Mouse (Mus musculus) ES-Bruce4 (cell line): ENCODE measurements around the gene Oas1d. TPM values are rescaled to one million over a fixed set of nuclear protein-coding genes. Genes with fewer than 3 reads are reported as not detected.
"Not testable (repeated sequence)": the region's sequence is repeated elsewhere in the genome, so short reads cannot be mapped to it uniquely, and the experiment has no call there.

Source experiments
- H3K27ac ChIP-seq: 2 replicates; pipeline ENCODE4 v1.5.1; 2012; ENCODE audit warnings: low read length, inconsistent platforms; ENCODE audit not compliant: insufficient read depth
- H3K27me3 ChIP-seq: 2 replicates; pipeline ENCODE4 v1.6.1; 2012; ENCODE audit warnings: mild to moderate bottlenecking, low read length, inconsistent platforms; ENCODE audit not compliant: control insufficient read depth, poor library complexity, insufficient read depth, severe bottlenecking
- H3K36me3 ChIP-seq: 2 replicates; pipeline ENCODE4 v1.6.1; 2012; ENCODE audit warnings: inconsistent platforms, mild to moderate bottlenecking, low read length, moderate library complexity; ENCODE audit not compliant: control insufficient read depth, poor library complexity, insufficient read depth, severe bottlenecking
- H3K4me1 ChIP-seq: one replicate; pipeline ENCODE4 v1.8.1; 2011; ENCODE audit warnings: low read length; ENCODE audit not compliant: control insufficient read depth, insufficient read depth
- H3K4me3 ChIP-seq: 2 replicates; pipeline ENCODE4 v1.5.1; 2011; ENCODE audit warnings: low read depth, mild to moderate bottlenecking, low read length
- H3K9ac ChIP-seq: 2 replicates; pipeline ENCODE4 v1.6.1; 2012; ENCODE audit warnings: low read depth, mild to moderate bottlenecking, inconsistent platforms; ENCODE audit not compliant: poor library complexity, severe bottlenecking
- H3K9me3 ChIP-seq: replicated peaks from 2 replicates; pipeline ENCODE4 v1.6.1; 2012; ENCODE audit warnings: mild to moderate bottlenecking, low read length, inconsistent platforms; ENCODE audit not compliant: control insufficient read depth, poor library complexity, insufficient read depth, severe bottlenecking
- CTCF ChIP-seq: IDR thresholded peaks from one replicate; pipeline ENCODE4 v1.8.1; 2011; ENCODE audit warnings: low read depth, low read length
- EP300 ChIP-seq: IDR thresholded peaks from 2 replicates; pipeline ENCODE4 v1.6.1; 2011; ENCODE audit warnings: low read depth, low read length; ENCODE audit not compliant: insufficient read depth
- POLR2A ChIP-seq: IDR thresholded peaks from one replicate; pipeline ENCODE4 v1.8.1; 2011; ENCODE audit warnings: low read length; ENCODE audit not compliant: insufficient read depth
- polyA plus RNA-seq: library from polyadenylated mRNA; stranded (reverse); fragments of >200 nt; gene quantifications from 2 replicates; pipeline ENCODE4 v1.2.4, GENCODE M21; 2011; ENCODE audit warnings: low read depth; ENCODE audit not compliant: missing spikeins, insufficient read depth, insufficient read length

Oas1d gene
- polyA plus RNA-seq, result 0.35 and 0.45 TPM in 2 replicates

- not testable (repeated sequence) for H3K27ac ChIP-seq, H3K9me3 ChIP-seq, H3K4me1 ChIP-seq, H3K9ac ChIP-seq, H3K27me3 ChIP-seq, H3K4me3 ChIP-seq, H3K36me3 ChIP-seq
Measured at GRCm38 (mm10) chr5:120914204-120914603, at the start of gene Oas1d. TSS of gene Oas1d (plus strand) at chr5:120914536.

- TF ChIP-seq POLR2A, result no peak
- TF ChIP-seq CTCF, result peak; percentile 36
- H3K27me3 ChIP-seq, result no peaks in the 10 kb centered on the region
- H3K4me1 ChIP-seq, result no peaks in the 10 kb centered on the region
- H3K9me3 ChIP-seq, result peaks cover 4% of the 10 kb centered on the region; the same call in 1 of the 2 replicates
- no peak overlapping the region for H3K4me3 ChIP-seq
- H3K9ac ChIP-seq, result no peak overlapping the region
- H3K36me3 ChIP-seq, result no peaks in the 10 kb centered on the region
- H3K27ac ChIP-seq, result no peak overlapping the region
Measured at GRCm38 (mm10) chr5:120865336-120865860, 48.9 kb upstream of the Oas1d start.

- H3K36me3 ChIP-seq, result no peaks in the 10 kb centered on the region
- no peak overlapping the region for H3K4me3 ChIP-seq
- TF ChIP-seq POLR2A (no peak), EP300 (no peak), CTCF (no peak)
- no peak overlapping the region for H3K27ac ChIP-seq
- no peaks in the 10 kb centered on the region; the same call in 1 of the 2 replicates for H3K27me3 ChIP-seq
- no peak overlapping the region for H3K9ac ChIP-seq
- no peaks in the 10 kb centered on the region for H3K4me1 ChIP-seq
- no peaks in the 10 kb centered on the region for H3K9me3 ChIP-seq
Measured at GRCm38 (mm10) chr5:120869436-120870015, 44.8 kb upstream of the Oas1d start.

- Histone ChIP-seq H3K4me3 (no peak overlapping the region), H3K4me1 (no peaks in the 10 kb centered on the region), H3K9me3 (no peaks in the 10 kb centered on the region), H3K27ac (no peak overlapping the region), H3K9ac (no peak overlapping the region), H3K27me3 (no peaks in the 10 kb centered on the region; the same call in 1 of the 2 replicates), H3K36me3 (no peaks in the 10 kb centered on the region)
- no peak for TF ChIP-seq CTCF
- TF ChIP-seq EP300, result no peak
- TF ChIP-seq POLR2A, result no peak
Measured at GRCm38 (mm10) chr5:120870081-120870480, 44.3 kb upstream of the Oas1d start.

GRCm38 (mm10) chr5:120870782-120871181 lies 43.6 kb upstream of the Oas1d start:
- H3K27ac ChIP-seq, result no peak overlapping the region
- no peak overlapping the region for H3K9ac ChIP-seq
- H3K4me1 ChIP-seq, result no peaks in the 10 kb centered on the region
- no peaks in the 10 kb centered on the region; the same call in 1 of the 2 replicates for H3K27me3 ChIP-seq
- TF ChIP-seq POLR2A, result no peak
- TF ChIP-seq EP300, result no peak
- TF ChIP-seq CTCF, result no peak
- no peaks in the 10 kb centered on the region for H3K36me3 ChIP-seq
- H3K9me3 ChIP-seq, result no peaks in the 10 kb centered on the region
- no peak overlapping the region for H3K4me3 ChIP-seq

GRCm38 (mm10) chr5:120871469-120871868 lies 42.9 kb upstream of the Oas1d start:
- Histone ChIP-seq H3K27ac (no peak overlapping the region), H3K4me3 (no peak overlapping the region), H3K4me1 (no peaks in the 10 kb centered on the region), H3K27me3 (no peaks in the 10 kb centered on the region; the same call in 1 of the 2 replicates), H3K9me3 (no peaks in the 10 kb centered on the region), H3K36me3 (no peaks in the 10 kb centered on the region), H3K9ac (no peak overlapping the region)
- no peak for TF ChIP-seq EP300
- no peak for TF ChIP-seq POLR2A
- TF ChIP-seq CTCF, result no peak

- not testable (repeated sequence) for H3K36me3 ChIP-seq, H3K4me3 ChIP-seq, H3K9ac ChIP-seq
Measured at GRCm38 (mm10) chr5:120876839-120877238, 37.5 kb upstream of the Oas1d start.

GRCm38 (mm10) chr5:120877407-120877806 lies 36.9 kb upstream of the Oas1d start:
- not testable (repeated sequence) for H3K4me1 ChIP-seq, H3K9ac ChIP-seq, H3K4me3 ChIP-seq, H3K27ac ChIP-seq, H3K27me3 ChIP-seq, H3K9me3 ChIP-seq, H3K36me3 ChIP-seq

More at GRCm38 (mm10) chr5:120876839-120877238, 37.5 kb upstream of the Oas1d start:
- not testable (repeated sequence) for H3K27ac ChIP-seq, H3K27me3 ChIP-seq, H3K4me1 ChIP-seq, H3K9me3 ChIP-seq

GRCm38 (mm10) chr5:120878803-120879202 lies 35.5 kb upstream of the Oas1d start:
- not testable (repeated sequence) for H3K4me1 ChIP-seq, H3K4me3 ChIP-seq, H3K27me3 ChIP-seq, H3K27ac ChIP-seq, H3K9ac ChIP-seq, H3K36me3 ChIP-seq, H3K9me3 ChIP-seq
